Mouse (Mus musculus) hindbrain, embryonic 13.5 days (tissue): ENCODE data around the gene Dctn1. TPM values are rescaled to one million over a fixed set of nuclear protein-coding genes. Genes with fewer than 3 reads are reported as not detected.

Experiments
- ATAC-seq: fragments of 200-750 bp; cut with Nextera tagmentation; 2 replicates; pipeline ENCODE4 v1.8.0; 2017; ENCODE audit warnings: moderate TSS enrichment; ENCODE audit not compliant: low FRiP score
- H3K27ac ChIP-seq: fragments of 300-500 bp; sonication (generic); 2 replicates; pipeline ENCODE4 v1.5.1; 2015; ENCODE audit warnings: inconsistent platforms, mild to moderate bottlenecking, moderate library complexity
- H3K27me3 ChIP-seq: fragments of 300-500 bp; sonication (generic); 2 replicates; pipeline ENCODE4 v1.6.1; 2015; ENCODE audit warnings: mild to moderate bottlenecking, inconsistent platforms
- H3K36me3 ChIP-seq: fragments of 300-500 bp; sonication (generic); 2 replicates; pipeline ENCODE4 v1.6.1; 2015; ENCODE audit warnings: mild to moderate bottlenecking, inconsistent platforms
- H3K4me1 ChIP-seq: fragments of 300-500 bp; sonication (generic); replicated peaks from 2 replicates; pipeline ENCODE4 v1.6.1; 2015; ENCODE audit warnings: inconsistent platforms
- H3K4me2 ChIP-seq: fragments of 300-500 bp; sonication (generic); 2 replicates; pipeline ENCODE4 v1.6.1; 2015; ENCODE audit warnings: inconsistent platforms, mild to moderate bottlenecking, moderate library complexity
- H3K4me3 ChIP-seq: fragments of 300-500 bp; sonication (generic); 2 replicates; pipeline ENCODE4 v1.5.1; 2015; ENCODE audit warnings: mild to moderate bottlenecking, inconsistent platforms
- H3K9ac ChIP-seq: fragments of 300-500 bp; sonication (generic); 2 replicates; pipeline ENCODE4 v1.6.1; 2015; ENCODE audit warnings: mild to moderate bottlenecking, inconsistent platforms
- H3K9me3 ChIP-seq: fragments of 300-500 bp; sonication (generic); 2 replicates; pipeline ENCODE4 v1.6.1; 2016; ENCODE audit warnings: inconsistent platforms
- WGBS: fragments of 180-500 bp; shearing (Covaris S2); methylation state at CpG from one replicate; pipeline ENCODE4 v1.1.7; 2015; 5-methylcytosine and 5-hydroxymethylcytosine counted together
- polyA plus RNA-seq: library from polyadenylated mRNA; unstranded; fragments of >200 nt; fragmentation: Nextera tagmentation; extraction: Ambion mirVana; gene quantifications from 2 replicates; pipeline ENCODE4 v1.2.1, GENCODE M21; 2015

Gene Dctn1
- polyA plus RNA-seq, 1 experiment from 2014 or later: 142 TPM

GRCm38 (mm10) chr6:83179390-83180117 is 13.8 kb downstream of the Dctn1 start:
- Histone ChIP-seq H3K9me3 (no peaks in the 10 kb centered on the region), H3K27me3 (no peaks in the 10 kb centered on the region), H3K4me2 (peak overlapping the region; percentile 66), H3K36me3 (peaks cover 24% of the 10 kb centered on the region), H3K4me1 (peaks cover 22% of the 10 kb centered on the region), H3K4me3 (peak overlapping the region; percentile 45), H3K27ac (peak overlapping the region; percentile 55), H3K9ac (peak overlapping the region; percentile 80)
- ATAC-seq: peak; percentile 84
- WGBS: 21% methylated on average over 12 of the region's 12 CpGs

GRCm38 (mm10) chr6:83180605-83181004 is 14.9 kb downstream of the Dctn1 start:
- 87% methylated on average over 6 of the region's 6 CpGs for WGBS
- Histone ChIP-seq H3K9me3 (no peaks in the 10 kb centered on the region), H3K36me3 (peaks cover 30% of the 10 kb centered on the region), H3K9ac (peak overlapping the region; percentile 80), H3K4me3 (peak overlapping the region; percentile 45), H3K27ac (no peak overlapping the region), H3K4me1 (peaks cover 29% of the 10 kb centered on the region), H3K4me2 (peak overlapping the region; percentile 66), H3K27me3 (no peaks in the 10 kb centered on the region)
- ATAC-seq: no peak

GRCm38 (mm10) chr6:83184858-83185435 is 19.2 kb downstream of the Dctn1 start:
- peaks cover 51% of the 10 kb centered on the region for H3K4me1 ChIP-seq

GRCm38 (mm10) chr6:83185895-83186861 is 20.5 kb downstream of the Dctn1 start:
- H3K27ac ChIP-seq: peak overlapping the region; percentile 96
- H3K9me3 ChIP-seq: no peaks in the 10 kb centered on the region
- peak overlapping the region; percentile 88 for H3K9ac ChIP-seq
- peak; percentile 97 for ATAC-seq
- WGBS: 5% methylated on average over 25 of the region's 25 CpGs
- peak overlapping the region; percentile 66 for H3K4me3 ChIP-seq
- peaks cover 40% of the 10 kb centered on the region for H3K4me1 ChIP-seq
- peaks cover 59% of the 10 kb centered on the region for H3K36me3 ChIP-seq
- no peaks in the 10 kb centered on the region for H3K27me3 ChIP-seq
- H3K4me2 ChIP-seq: peak overlapping the region; percentile 69

More at GRCm38 (mm10) chr6:83184858-83185435, 19.2 kb downstream of the Dctn1 start:
- H3K4me2 ChIP-seq: peak overlapping the region; percentile 69
- WGBS: 92% methylated on average over 3 of the region's 3 CpGs
- H3K36me3 ChIP-seq: peaks cover 46% of the 10 kb centered on the region
- peak overlapping the region; percentile 96 for H3K27ac ChIP-seq
- H3K4me3 ChIP-seq: no peak overlapping the region
- H3K9ac ChIP-seq: peak overlapping the region; percentile 88; the same call in 1 of the 2 replicates
- no peaks in the 10 kb centered on the region for H3K27me3 ChIP-seq
- H3K9me3 ChIP-seq: no peaks in the 10 kb centered on the region
- ATAC-seq: no peak

- peak; percentile 12; the same call in 1 of the 2 replicates for ATAC-seq
- 75% methylated on average over 2 of the region's 2 CpGs for WGBS
- H3K4me2 ChIP-seq: peak overlapping the region; percentile 69
- H3K4me1 ChIP-seq: peaks cover 40% of the 10 kb centered on the region
- peak overlapping the region; percentile 88 for H3K9ac ChIP-seq
- no peaks in the 10 kb centered on the region for H3K27me3 ChIP-seq
- H3K4me3 ChIP-seq: peak overlapping the region; percentile 66
- H3K36me3 ChIP-seq: peaks cover 66% of the 10 kb centered on the region
- no peaks in the 10 kb centered on the region for H3K9me3 ChIP-seq
- H3K27ac ChIP-seq: peak overlapping the region; percentile 96
These were observed 21.2 kb downstream of the Dctn1 start for GRCm38 (mm10) chr6:83186946-83187345.

- H3K9ac ChIP-seq: no peak overlapping the region
- H3K36me3 ChIP-seq: peaks cover 100% of the 10 kb centered on the region
- ATAC-seq: no peak
- 92% methylated on average over 7 of the region's 7 CpGs for WGBS
- H3K4me3 ChIP-seq: no peak overlapping the region
- H3K9me3 ChIP-seq: no peaks in the 10 kb centered on the region
- peaks cover 14% of the 10 kb centered on the region for H3K4me1 ChIP-seq
- no peak overlapping the region for H3K4me2 ChIP-seq
- H3K27me3 ChIP-seq: no peaks in the 10 kb centered on the region
- H3K27ac ChIP-seq: no peak overlapping the region
These were observed 27.9 kb downstream of the Dctn1 start for GRCm38 (mm10) chr6:83193571-83193970.

GRCm38 (mm10) chr6:83197345-83198004 is 31.8 kb downstream of the Dctn1 start:
- H3K4me1 ChIP-seq: peaks cover 10% of the 10 kb centered on the region; the same call in 1 of the 2 replicates
- H3K4me2 ChIP-seq: no peak overlapping the region
- H3K9me3 ChIP-seq: no peaks in the 10 kb centered on the region
- H3K27me3 ChIP-seq: no peaks in the 10 kb centered on the region
- WGBS: 36% methylated on average over 15 of the region's 15 CpGs
- H3K27ac ChIP-seq: no peak overlapping the region
- no peak overlapping the region for H3K4me3 ChIP-seq
- ATAC-seq: peak; percentile 62
- no peak overlapping the region for H3K9ac ChIP-seq
- H3K36me3 ChIP-seq: peaks cover 93% of the 10 kb centered on the region

GRCm38 (mm10) chr6:83203320-83203719 is 37.6 kb downstream of the Dctn1 start:
- no peak overlapping the region for H3K4me2 ChIP-seq
- no peaks in the 10 kb centered on the region for H3K27me3 ChIP-seq
- no peak overlapping the region for H3K9ac ChIP-seq
- WGBS: 94% methylated on average over 4 of the region's 4 CpGs
- ATAC-seq: no peak
- H3K9me3 ChIP-seq: no peaks in the 10 kb centered on the region
- no peak overlapping the region for H3K4me3 ChIP-seq
- H3K4me1 ChIP-seq: no peaks in the 10 kb centered on the region
- H3K36me3 ChIP-seq: peaks cover 35% of the 10 kb centered on the region
- no peak overlapping the region for H3K27ac ChIP-seq

GRCm38 (mm10) chr6:83205851-83206250 is 40.1 kb downstream of the Dctn1 start:
- no peak overlapping the region for H3K4me3 ChIP-seq
- no peaks in the 10 kb centered on the region for H3K9me3 ChIP-seq
- no peak overlapping the region for H3K27ac ChIP-seq
- peaks cover 10% of the 10 kb centered on the region; the same call in 1 of the 2 replicates for H3K4me1 ChIP-seq
- no peak overlapping the region for H3K4me2 ChIP-seq
- WGBS: 92% methylated on average over 3 of the region's 3 CpGs
- peaks cover 11% of the 10 kb centered on the region for H3K36me3 ChIP-seq
- no peaks in the 10 kb centered on the region for H3K27me3 ChIP-seq
- no peak overlapping the region for H3K9ac ChIP-seq
- ATAC-seq: no peak

- H3K4me1 ChIP-seq: peaks cover 10% of the 10 kb centered on the region
- 83% methylated on average over 11 of the region's 11 CpGs for WGBS
- no peak for ATAC-seq
- H3K9ac ChIP-seq: no peak overlapping the region
- H3K9me3 ChIP-seq: no peaks in the 10 kb centered on the region
- H3K4me2 ChIP-seq: no peak overlapping the region
- H3K36me3 ChIP-seq: peaks cover 6% of the 10 kb centered on the region
- no peak overlapping the region for H3K27ac ChIP-seq
- H3K4me3 ChIP-seq: no peak overlapping the region
- no peaks in the 10 kb centered on the region for H3K27me3 ChIP-seq
These were observed 40.6 kb downstream of the Dctn1 start for GRCm38 (mm10) chr6:83206321-83206720.

GRCm38 (mm10) chr6:83207361-83208049 is 41.8 kb downstream of the Dctn1 start:
- no peak overlapping the region for H3K9ac ChIP-seq
- H3K4me2 ChIP-seq: no peak overlapping the region
- H3K27me3 ChIP-seq: no peaks in the 10 kb centered on the region
- H3K27ac ChIP-seq: no peak overlapping the region
- no peak for ATAC-seq
- no peaks in the 10 kb centered on the region for H3K9me3 ChIP-seq
- H3K4me1 ChIP-seq: peaks cover 17% of the 10 kb centered on the region
- no peak overlapping the region for H3K4me3 ChIP-seq
- WGBS: 75% methylated on average over 9 of the region's 9 CpGs
- no peaks in the 10 kb centered on the region for H3K36me3 ChIP-seq
